Mouse (Mus musculus): Measurements from ENCODE around the gene Xylt1.

DNA sequence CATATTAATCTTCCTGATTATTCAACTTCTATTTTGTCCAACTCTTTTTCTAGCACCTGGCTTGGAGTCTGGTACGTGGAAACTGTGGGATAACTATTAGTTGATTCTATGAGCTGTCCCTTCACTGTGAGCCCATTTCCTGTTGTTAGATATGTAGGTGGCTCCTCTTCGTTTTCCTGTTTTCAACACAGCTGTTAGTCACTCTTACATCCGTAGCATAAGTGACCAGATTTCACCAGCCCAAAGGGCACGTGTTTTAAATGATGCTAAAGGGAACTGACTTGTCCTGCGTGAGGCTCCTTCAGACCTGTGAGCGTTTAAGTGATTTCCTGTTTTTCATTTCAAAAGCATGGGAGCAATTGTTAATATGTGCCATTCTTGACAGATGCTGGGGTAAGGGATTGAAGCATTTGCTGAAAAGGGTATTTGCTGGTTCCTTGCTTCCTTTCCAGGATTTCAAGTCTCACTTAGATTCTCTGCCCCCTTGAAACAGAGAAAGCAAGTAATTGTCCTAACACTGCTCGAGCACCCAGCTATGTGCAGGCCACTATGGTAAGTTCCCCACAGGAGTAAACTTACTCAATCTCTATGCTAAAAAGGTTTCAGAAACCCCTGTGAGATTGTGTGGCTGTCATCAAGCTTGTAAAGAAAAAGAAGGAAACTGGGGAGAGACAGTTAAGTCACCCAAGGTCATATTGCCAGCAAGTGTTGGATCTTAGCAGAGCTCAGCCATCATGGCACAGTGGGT, 105.8 kb downstream of the Xylt1 start:
- TF ChIP-seq CTCF (IDR thresholded peaks at IDR 0.05; ENCODE audit: borderline replicate concordance, insufficient read depth, low read depth, low read length) (no peak), POLR2A (IDR thresholded peaks at IDR 0.05; ENCODE audit: borderline replicate concordance, insufficient read depth, low read length) (no peak)
